Comparison of ENCODE assay signal across 8 mouse cellular contexts in the genomic region with DNA sequence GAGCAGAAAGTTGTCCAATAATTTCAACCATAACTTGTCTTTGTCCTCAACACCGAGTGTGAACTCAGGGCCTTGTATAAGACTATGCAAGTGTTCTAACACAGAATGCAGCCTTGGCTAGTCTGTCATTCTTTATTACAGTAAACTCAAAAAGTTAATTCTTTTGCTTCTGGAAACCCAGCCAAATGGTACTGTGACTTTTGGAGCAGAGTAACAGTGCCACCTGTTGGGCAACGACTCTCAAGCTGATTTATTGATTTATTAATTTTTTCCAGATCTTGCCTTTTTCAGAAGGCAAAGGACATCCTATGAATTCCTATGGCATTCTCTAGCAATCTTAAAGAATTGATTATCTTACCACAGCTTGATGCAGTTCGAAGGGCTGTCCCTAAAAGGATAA. TPM values are rescaled to one million over a fixed set of nuclear protein-coding genes. Genes with fewer than 3 reads are reported as not detected.
DNase-seq lines count a peak whose midpoint lies in the region; ATAC-seq and TF ChIP-seq lines count a peak whose summit lies in the region.

No protein-coding gene starts in this region.

- DNase-seq in forebrain, postnatal 0 days: peak; percentile 71
- DNase-seq in forebrain, embryonic 11.5 days (ENCODE audit: low spot score): no peak
- DNase-seq in midbrain, postnatal 0 days (ENCODE audit: low spot score): peak; percentile 70
- DNase-seq in embryo, embryonic 10.5 days (ENCODE audit: low spot score): peak; percentile 69
- DNase-seq in layer of hippocampus, postnatal 10 days (ENCODE audit: low spot score in 2 of 2): peak; percentile 54 to 64
- DNase-seq in thymus, postnatal 36 days: no peak

- H3K4me2 ChIP-seq in forebrain, postnatal 0 days (ENCODE audit: low read depth): no peak overlapping the region
- no peak overlapping the region for H3K4me2 ChIP-seq in forebrain, embryonic 11.5 days (ENCODE audit: low read depth, low read length, severe bottlenecking)
- H3K4me2 ChIP-seq in midbrain, postnatal 0 days (ENCODE audit: low read depth, low read length, poor library complexity, severe bottlenecking): no peak overlapping the region
- no peak overlapping the region for H3K4me2 ChIP-seq in midbrain, embryonic 15.5 days

- H3K27ac ChIP-seq in forebrain, postnatal 0 days (ENCODE audit: low read depth, low read length): no peak overlapping the region
- H3K27ac ChIP-seq in forebrain, embryonic 11.5 days (ENCODE audit: low read depth, low read length): no peak overlapping the region
- H3K27ac ChIP-seq in midbrain, postnatal 0 days (ENCODE audit: low read depth, low read length): no peak overlapping the region
- H3K27ac ChIP-seq in midbrain, embryonic 15.5 days: no peak overlapping the region

- no peaks in the 10 kb centered on the region for H3K4me1 ChIP-seq in forebrain, postnatal 0 days (ENCODE audit: insufficient read depth)
- H3K4me1 ChIP-seq in forebrain, embryonic 11.5 days (replicated peaks; ENCODE audit: control insufficient read depth, insufficient read depth, low read length): no peaks in the 10 kb centered on the region
- no peaks in the 10 kb centered on the region for H3K4me1 ChIP-seq in midbrain, postnatal 0 days (ENCODE audit: insufficient read depth, low read length)
- H3K4me1 ChIP-seq in midbrain, embryonic 15.5 days: no peaks in the 10 kb centered on the region

- no peak overlapping the region for H3K9ac ChIP-seq in forebrain, postnatal 0 days
- H3K9ac ChIP-seq in forebrain, embryonic 11.5 days (ENCODE audit: low read length): no peak overlapping the region
- H3K9ac ChIP-seq in midbrain, postnatal 0 days (replicated peaks; ENCODE audit: low read length, poor library complexity, severe bottlenecking): no peak overlapping the region
- no peak overlapping the region for H3K9ac ChIP-seq in midbrain, embryonic 15.5 days

- H3K27me3 ChIP-seq in forebrain, postnatal 0 days (ENCODE audit: insufficient read depth, low read length): no peaks in the 10 kb centered on the region
- no peaks in the 10 kb centered on the region for H3K27me3 ChIP-seq in forebrain, embryonic 11.5 days (ENCODE audit: control insufficient read depth, insufficient read depth, low read length)
- H3K27me3 ChIP-seq in midbrain, postnatal 0 days (ENCODE audit: insufficient read depth, low read length): no peaks in the 10 kb centered on the region
- no peaks in the 10 kb centered on the region for H3K27me3 ChIP-seq in midbrain, embryonic 15.5 days (replicated peaks)

- H3K4me3 ChIP-seq in forebrain, postnatal 0 days (ENCODE audit: low read depth, low read length): no peak overlapping the region
- H3K4me3 ChIP-seq in forebrain, embryonic 11.5 days (ENCODE audit: low read depth, low read length): no peak overlapping the region
- no peak overlapping the region for H3K4me3 ChIP-seq in midbrain, postnatal 0 days (ENCODE audit: low read depth, low read length)
- no peak overlapping the region for H3K4me3 ChIP-seq in midbrain, embryonic 15.5 days

- peak; percentile 69 for TF ChIP-seq CTCF in forebrain, postnatal 0 days (IDR thresholded peaks at IDR 0.05; ENCODE audit: low read depth)
- TF ChIP-seq CTCF in midbrain, postnatal 0 days (IDR thresholded peaks at IDR 0.05): peak; percentile 85

- no peaks in the 10 kb centered on the region for H3K36me3 ChIP-seq in forebrain, postnatal 0 days (ENCODE audit: insufficient read depth)
- H3K36me3 ChIP-seq in forebrain, embryonic 11.5 days (ENCODE audit: control insufficient read depth, insufficient read depth, low read length): no peaks in the 10 kb centered on the region
- H3K36me3 ChIP-seq in midbrain, postnatal 0 days (ENCODE audit: insufficient read depth, low read length): no peaks in the 10 kb centered on the region
- no peaks in the 10 kb centered on the region for H3K36me3 ChIP-seq in midbrain, embryonic 15.5 days (replicated peaks)

- H3K9me3 ChIP-seq in forebrain, postnatal 0 days (ENCODE audit: low read length): no peaks in the 10 kb centered on the region
- no peaks in the 10 kb centered on the region for H3K9me3 ChIP-seq in forebrain, embryonic 11.5 days (ENCODE audit: control insufficient read depth, low read length)
- no peaks in the 10 kb centered on the region for H3K9me3 ChIP-seq in midbrain, postnatal 0 days (ENCODE audit: low read length)
- H3K9me3 ChIP-seq in midbrain, embryonic 15.5 days: no peaks in the 10 kb centered on the region

- no peak for ATAC-seq in forebrain, postnatal 0 days
- no peak for ATAC-seq in forebrain, embryonic 11.5 days (replicated peaks; ENCODE audit: low FRiP score)
- 0 out of 2 replicates have a peak, but pooled peaks have one; percentile 20 for ATAC-seq in midbrain, postnatal 0 days (ENCODE audit: low FRiP score)
- no peak for ATAC-seq in midbrain, embryonic 15.5 days (replicated peaks)
- ATAC-seq in monocyte, adult 5-6 weeks (replicated peaks; ENCODE audit: insufficient number of reproducible peaks, low FRiP score, low TSS enrichment, poor library complexity, severe bottlenecking): no peak

- 45% methylated on average over 3 of the region's 3 CpGs for WGBS in forebrain, postnatal 0 days
- WGBS in forebrain, embryonic 11.5 days: 60% methylated on average over 3 of the region's 3 CpGs
- WGBS in midbrain, postnatal 0 days: 33% methylated on average over 3 of the region's 3 CpGs
- WGBS in midbrain, embryonic 15.5 days: 42% methylated on average over 3 of the region's 3 CpGs

RNA-seq across cellular contexts. Expression of a gene that starts 51.1 kb away (rescaled TPM):
- 0.85 and 3.0 TPM in 2 replicates for total RNA-seq in forebrain, postnatal 0 days (2014; rRNA removed)
- 0.36 and 0.56 TPM in 2 replicates for polyA plus RNA-seq in forebrain, postnatal 0 days (2015; fragmentation: Nextera tagmentation; extraction: Ambion mirVana)
- 0.64 and 0.81 TPM in 2 replicates for polyA plus RNA-seq in forebrain, embryonic 11.5 days (2014; fragmentation: Nextera tagmentation; extraction: Ambion mirVana)
- total RNA-seq in midbrain, postnatal 0 days (2014; rRNA removed): 0.52 and 0.55 TPM in 2 replicates
- 0.69 and 0.75 TPM in 2 replicates for polyA plus RNA-seq in midbrain, postnatal 0 days (2015; fragmentation: Nextera tagmentation; extraction: Ambion mirVana)
- polyA plus RNA-seq in midbrain, embryonic 15.5 days (2015; fragmentation: Nextera tagmentation; extraction: Ambion mirVana): 0.89 and 0.93 TPM in 2 replicates
- total RNA-seq in layer of hippocampus, postnatal 10 days (2021): under 1 TPM; 0.49 to 0.53 TPM
- not detected in 3 replicates for total RNA-seq in monocyte, adult 5-6 weeks (2017)

Comparison
In these comparisons a context has a peak if more than half of its experiments do, and no peak if none do; other contexts are left out.
1. DNase-seq: peak in forebrain, postnatal 0 days (single experiment), midbrain, postnatal 0 days (single experiment), embryo, embryonic 10.5 days (single experiment) and layer of hippocampus, postnatal 10 days (2 of 2); none in forebrain, embryonic 11.5 days (single experiment) and thymus, postnatal 36 days (0 of 2).